Mouse (Mus musculus) cerebellum, adult 2 months (tissue): Measurements from ENCODE around the gene Ap1g1. TPM values are rescaled to one million over a fixed set of nuclear protein-coding genes. Genes with fewer than 3 reads are reported as not detected.

Source experiments
- DNase-seq, 2 experiments: peaks; one replicate each; pipeline ENCODE4 v3.0.0; 2021
- H3K27ac ChIP-seq: fragments of 200-500 bp; 2 replicates; pipeline ENCODE4 v1.5.1; 2012; ENCODE audit warnings: low read length, control low read depth, inconsistent platforms; ENCODE audit not compliant: insufficient read depth
- H3K27me3 ChIP-seq: fragments of 200-500 bp; 2 replicates; pipeline ENCODE4 v1.6.1; 2012; ENCODE audit warnings: inconsistent platforms, mild to moderate bottlenecking, low read length, moderate library complexity; ENCODE audit not compliant: control insufficient read depth, insufficient read depth
- H3K4me1 ChIP-seq: fragments of 200-500 bp; 2 replicates; pipeline ENCODE4 v1.6.1; 2011; ENCODE audit warnings: low read length; ENCODE audit not compliant: control insufficient read depth, insufficient read depth
- H3K4me3 ChIP-seq: fragments of 200-500 bp; replicated peaks from 2 replicates; pipeline ENCODE3; 2011; ENCODE audit warnings: mild to moderate bottlenecking, low read depth, low read length, control low read depth; ENCODE audit not compliant: insufficient read depth
- CTCF ChIP-seq: fragments of 200-500 bp; IDR thresholded peaks from 2 replicates; pipeline ENCODE4 v1.5.1; 2011; ENCODE audit warnings: low read depth, mild to moderate bottlenecking, control low read depth, low read length, moderate library complexity, borderline replicate concordance; ENCODE audit not compliant: insufficient read depth
- POLR2A ChIP-seq: fragments of 200-500 bp; IDR thresholded peaks from 2 replicates; pipeline ENCODE4 v1.6.1; 2011; ENCODE audit warnings: low read length, control low read depth, borderline replicate concordance; ENCODE audit not compliant: insufficient read depth
- WGBS: fragments of 180-500 bp; shearing (Covaris S2); methylation state at CpG from one replicate; pipeline ENCODE4 v1.1.7; 2018; 5-methylcytosine and 5-hydroxymethylcytosine counted together
- polyA plus RNA-seq: library from polyadenylated mRNA; depleted of rRNA; stranded (reverse); fragments of >200 nt; gene quantifications from 2 replicates; pipeline ENCODE4 v1.2.3, GENCODE M21; 2012

Gene Ap1g1
- polyA plus RNA-seq, 1 experiment: 74.4 TPM

DNA sequence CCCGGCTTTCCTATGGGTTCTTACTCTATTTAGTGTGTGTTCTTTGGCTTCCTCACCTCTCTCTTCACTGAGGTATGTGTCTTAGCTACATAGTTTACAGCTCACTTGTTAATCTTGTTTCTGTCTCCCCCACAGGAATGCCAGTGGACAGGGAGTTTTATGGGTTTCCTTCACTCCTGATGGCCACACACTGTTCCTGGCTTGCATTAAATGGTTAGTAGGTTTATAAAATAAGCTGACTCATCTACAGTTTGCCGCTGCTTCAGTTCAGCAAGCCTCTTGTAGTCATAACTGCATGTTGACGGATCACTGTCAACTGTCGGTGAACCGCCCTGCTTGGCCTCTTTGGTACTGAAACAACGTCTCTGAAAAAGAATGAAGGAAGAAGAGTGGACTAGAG is 14.3 kb upstream of the Ap1g1 start:
- TF ChIP-seq CTCF (no peak), POLR2A (no peak)
- WGBS: 88% methylated on average over 6 of the region's 6 CpGs
- Histone ChIP-seq H3K4me1 (no peaks in the 10 kb centered on the region), H3K27me3 (no peaks in the 10 kb centered on the region), H3K27ac (no peak overlapping the region), H3K4me3 (no peak overlapping the region)
- DNase-seq: no peak

DNA sequence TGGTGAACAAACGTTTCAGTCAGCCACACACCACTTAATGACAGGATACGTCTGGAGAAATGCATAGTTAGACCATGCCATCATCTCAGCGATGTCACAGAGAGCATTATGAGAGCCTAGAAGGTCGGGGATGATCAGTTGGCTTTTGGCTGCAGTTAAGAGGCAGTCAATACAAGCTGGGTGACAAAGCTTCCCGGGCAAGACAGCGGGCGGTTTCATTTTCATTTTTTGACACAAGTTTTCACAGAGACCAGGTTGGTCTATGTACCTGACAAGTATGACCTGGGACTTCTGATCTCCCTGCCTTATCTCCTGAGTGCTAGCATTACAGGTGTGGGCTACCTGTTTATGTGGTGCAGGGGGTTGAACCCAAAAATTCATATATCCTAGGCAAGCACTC is 12.3 kb upstream of the Ap1g1 start:
- WGBS: 73% methylated on average over 7 of the region's 7 CpGs
- TF ChIP-seq CTCF (no peak), POLR2A (no peak)
- no peak for DNase-seq
- no peaks in the 10 kb centered on the region for H3K4me1 ChIP-seq
- no peak overlapping the region for H3K4me3 ChIP-seq
- H3K27ac ChIP-seq: no peak overlapping the region
- no peaks in the 10 kb centered on the region; the same call in 1 of the 2 replicates for H3K27me3 ChIP-seq

GRCm38 (mm10) chr8:109773154-109773553 is 5.2 kb upstream of the Ap1g1 start:
- TF ChIP-seq CTCF: no peak
- Histone ChIP-seq H3K27me3 (no peaks in the 10 kb centered on the region; the same call in 1 of the 2 replicates), H3K27ac (no peak overlapping the region), H3K4me3 (no peak overlapping the region), H3K4me1 (no peaks in the 10 kb centered on the region)
- 54% methylated on average over 3 of the region's 3 CpGs for whole genome bisulfite sequencing
- DNase-seq: no peak

DNA sequence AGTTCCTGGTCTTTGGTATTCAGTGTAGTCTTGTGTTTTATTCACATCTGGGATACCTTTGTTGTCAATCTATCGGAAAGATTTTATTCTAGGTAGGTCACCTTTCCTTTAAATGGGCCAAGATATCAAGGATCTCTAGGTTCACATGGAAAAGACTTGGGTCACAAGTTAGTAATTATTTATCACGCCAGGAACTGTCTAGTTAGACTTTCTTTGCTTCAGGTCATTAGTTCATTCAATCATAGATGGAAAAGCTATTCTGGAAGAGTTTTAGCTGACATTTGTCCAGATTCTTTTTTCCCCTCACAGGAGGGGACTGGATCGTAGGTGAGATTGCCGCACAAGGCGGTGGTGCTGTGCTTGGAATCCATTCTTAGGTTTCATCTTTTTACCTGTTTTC is 503 bp upstream of the Ap1g1 start:
- TF ChIP-seq CTCF (no peak), POLR2A (no peak)

DNA sequence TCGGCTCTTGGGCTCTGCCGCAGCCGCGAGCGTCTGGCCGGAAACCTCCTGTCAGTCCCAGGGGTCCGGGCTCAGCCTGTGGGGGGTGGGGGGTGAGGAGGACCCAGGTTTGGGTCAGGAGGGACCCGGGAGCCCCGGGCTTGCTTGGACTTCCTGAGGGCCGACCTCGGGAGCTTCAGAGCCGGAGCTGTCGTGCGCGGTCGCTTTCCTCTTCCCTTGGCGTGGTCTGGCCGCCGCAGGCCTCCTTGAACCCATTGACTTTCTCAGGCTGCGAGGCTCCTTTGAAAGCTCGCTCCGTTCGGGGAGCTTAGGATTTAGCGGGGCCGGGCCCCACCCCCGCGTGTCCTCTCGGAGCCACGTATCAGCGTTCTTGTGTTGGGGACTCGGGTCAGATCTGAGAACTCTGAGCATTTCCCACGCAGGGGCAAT is 653 bp downstream of the Ap1g1 start:
- no peak for TF ChIP-seq CTCF
- no peak for TF ChIP-seq POLR2A
- WGBS: under 1% methylated on average over 32 of the region's 32 CpGs
- peak overlapping the region; percentile 79 for H3K4me3 ChIP-seq
- no peaks in the 10 kb centered on the region for H3K27me3 ChIP-seq
- H3K4me1 ChIP-seq: peaks cover 5% of the 10 kb centered on the region
- H3K27ac ChIP-seq: peak overlapping the region; percentile 95
- no peak for DNase-seq

More for the DNA sequence above, 503 bp upstream of the Ap1g1 start:
- peaks cover 2% of the 10 kb centered on the region for H3K4me1 ChIP-seq
- H3K27me3 ChIP-seq: no peaks in the 10 kb centered on the region
- 17% methylated on average over 5 of the region's 5 CpGs for WGBS
- H3K27ac ChIP-seq: no peak overlapping the region
- DNase-seq: no peak
- peak overlapping the region; percentile 79 for H3K4me3 ChIP-seq

- peak overlapping the region; percentile 79 for H3K4me3 ChIP-seq
- WGBS: 15% methylated on average over 24 of the region's 24 CpGs
- H3K27me3 ChIP-seq: no peaks in the 10 kb centered on the region
- H3K4me1 ChIP-seq: peaks cover 5% of the 10 kb centered on the region
- TF ChIP-seq CTCF (no peak), POLR2A (no peak)
- H3K27ac ChIP-seq: peak overlapping the region; percentile 95; the same call in 1 of the 2 replicates
- DNase-seq: no peak
Observed at GRCm38 (mm10) chr8:109779431-109780228, 1.3 kb downstream of the Ap1g1 start.

- H3K27me3 ChIP-seq: no peaks in the 10 kb centered on the region
- WGBS: 45% methylated on average over 4 of the region's 4 CpGs
- no peak overlapping the region for H3K4me3 ChIP-seq
- H3K4me1 ChIP-seq: peaks cover 5% of the 10 kb centered on the region
- TF ChIP-seq CTCF (no peak), POLR2A (no peak)
- no peak overlapping the region for H3K27ac ChIP-seq
- DNase-seq: no peak
Observed at GRCm38 (mm10) chr8:109780548-109780947, 2.2 kb downstream of the Ap1g1 start.

DNA sequence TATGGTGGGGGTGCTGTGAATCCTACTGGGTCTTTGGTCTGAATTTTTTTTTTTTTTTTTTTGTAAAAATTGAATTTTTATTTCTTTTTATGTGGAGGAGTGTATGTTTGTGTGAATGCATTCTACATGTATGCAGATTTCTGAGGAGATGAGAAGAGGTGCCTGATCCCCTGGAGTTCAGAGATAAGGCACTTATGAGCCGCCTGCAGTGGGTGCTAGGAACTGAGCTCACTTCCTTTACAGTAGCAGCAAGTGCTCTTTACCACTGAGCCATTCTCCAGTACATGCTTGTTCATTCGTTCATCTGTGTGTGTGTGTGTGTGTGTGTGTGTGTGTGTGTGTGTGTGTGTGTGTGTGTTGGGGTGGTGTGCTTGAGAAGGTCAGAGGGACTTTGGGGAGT is 12.6 kb downstream of the Ap1g1 start:
- no peak for DNase-seq
- no peak for TF ChIP-seq CTCF
- TF ChIP-seq POLR2A: no peak
- H3K4me1 ChIP-seq: no peaks in the 10 kb centered on the region
- H3K27me3 ChIP-seq: no peaks in the 10 kb centered on the region
- H3K27ac ChIP-seq: no peak overlapping the region
- 99% methylated on average over 2 of the region's 2 CpGs for WGBS
- no peak overlapping the region for H3K4me3 ChIP-seq
